13 mouse cellular contexts compared by ENCODE assay signal in the genomic region with DNA sequence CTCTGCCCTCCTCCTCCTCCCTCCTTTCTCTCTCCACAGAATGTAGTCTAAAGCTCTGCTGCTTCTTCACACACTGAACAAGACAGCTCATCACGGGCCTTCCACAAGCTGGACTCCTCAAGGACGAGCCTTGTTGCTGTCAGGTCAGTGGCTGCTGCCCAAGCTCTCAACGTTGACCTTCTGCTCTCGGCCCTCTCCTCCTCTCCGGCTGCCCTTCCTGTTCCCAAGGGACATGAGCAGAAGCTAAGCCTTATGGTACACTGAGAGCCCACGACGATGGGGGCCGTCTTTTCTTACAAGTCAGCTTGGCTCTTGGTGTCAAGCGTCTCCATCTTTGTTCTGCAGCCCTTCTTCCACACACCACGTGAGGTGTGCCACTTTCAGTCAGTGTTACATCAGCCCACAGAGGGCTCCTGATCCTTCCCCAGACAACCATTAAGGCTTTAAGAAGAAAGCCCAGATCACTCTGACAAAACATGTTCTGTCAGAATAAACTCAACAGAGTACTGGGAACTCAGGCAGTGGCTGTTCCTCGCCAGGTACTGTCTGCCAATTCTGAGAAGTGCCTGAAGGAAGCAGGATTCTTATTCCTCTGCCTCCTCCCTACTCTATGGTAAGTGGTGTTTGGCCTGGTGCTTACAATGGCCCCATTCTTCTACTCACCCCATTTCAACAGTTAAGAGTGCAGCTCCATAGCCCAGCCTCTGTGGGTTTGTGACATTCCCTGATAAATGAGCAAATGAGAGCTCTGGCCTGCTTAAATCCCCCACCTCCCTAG. TPM values are rescaled to one million over a fixed set of nuclear protein-coding genes. Genes with fewer than 3 reads are reported as not detected.
DNase-seq lines count a peak whose midpoint lies in the region; ATAC-seq and TF ChIP-seq lines count a peak whose summit lies in the region.
"Had no signal": no experiment of that assay in that cellular context is flagged by ENCODE, and none has a peak within 500 bp of the region (broad histone marks: within the 10 kb centered on the region; RNA-seq: fewer than 3 reads in every experiment).

No protein-coding gene starts in this region.

- H3K36me3 ChIP-seq in heart, adult 2 months (ENCODE audit: control insufficient read depth, insufficient read depth, low read length), result peaks cover 5% of the 10 kb centered on the region
- H3K36me3 ChIP-seq in lung, embryonic 14.5 days (ENCODE audit: insufficient read depth), result no peaks in the 10 kb centered on the region
- peaks cover 0 to 29% of the 10 kb centered on the region in 2 experiments; a peak in 2 of 4 replicates for H3K36me3 ChIP-seq in MEL (ENCODE audit: control insufficient read depth in 1 of 2, insufficient read depth in 2 of 2, low read length in 2 of 2)
- H3K36me3 ChIP-seq: limb, embryonic 10.5 days; midbrain, embryonic 13.5 days had no signal

- DNase-seq in heart, adult 2 months, result no peak
- no peak for DNase-seq in heart, postnatal 14 days
- DNase-seq in lung, embryonic 14.5 days, result peak; percentile 19
- no peak for DNase-seq in lung, adult 18-20 months
- DNase-seq in MEL (ENCODE audit: low read depth, low spot score), result no peak
- peak; percentile 70 for DNase-seq in adrenal gland, postnatal 14 days
- DNase-seq: B cell, adult 2 months; cerebellum, postnatal 10 days; thymus, adult 18-20 months had no signal

- TF ChIP-seq EP300 in heart, adult 2 months (IDR thresholded peaks at IDR 0.05; ENCODE audit: insufficient read depth, low read depth, low read length), result no peak
- no peak for TF ChIP-seq EP300 in MEL (IDR thresholded peaks at IDR 0.05; ENCODE audit: low read depth in 1 of 2, low read length in 2 of 2)

- H3K9me3 ChIP-seq in lung, embryonic 14.5 days (ENCODE audit: low read depth, low read length), result no peaks in the 10 kb centered on the region
- no peaks in the 10 kb centered on the region for H3K9me3 ChIP-seq in MEL (replicated peaks; ENCODE audit: insufficient read depth, low read length)
- H3K9me3 ChIP-seq: limb, embryonic 10.5 days; midbrain, embryonic 13.5 days had no signal

- TF ChIP-seq POLR2A in heart, adult 2 months (IDR thresholded peaks at IDR 0.05; ENCODE audit: insufficient read depth, low read depth, low read length), result no peak
- no peak for TF ChIP-seq POLR2A in MEL (IDR thresholded peaks at IDR 0.05; ENCODE audit: control insufficient read depth in 1 of 2, insufficient read depth in 1 of 2, low read depth in 1 of 2, low read length in 2 of 2, poor library complexity in 1 of 2)

- no peak for ATAC-seq in lung, embryonic 14.5 days (ENCODE audit: insufficient read depth)
- ATAC-seq in megakaryocyte, adult 5-6 weeks (ENCODE audit: poor library complexity, severe bottlenecking), result no peak
- ATAC-seq in megakaryocyte-erythroid progenitor cell, adult 5-6 weeks (replicated peaks; ENCODE audit: low FRiP score, low TSS enrichment, poor library complexity, severe bottlenecking), result no peak
- ATAC-seq: midbrain, embryonic 13.5 days had no signal

- no peak overlapping the region for H3K4me3 ChIP-seq in heart, adult 2 months
- H3K4me3 ChIP-seq in lung, embryonic 14.5 days (ENCODE audit: low read depth, low read length), result no peak overlapping the region
- H3K4me3 ChIP-seq in MEL (ENCODE audit: control insufficient read depth in 1 of 2, insufficient read depth in 1 of 2, low read depth in 2 of 2, low read length in 2 of 2), result no peak overlapping the region
- H3K4me3 ChIP-seq: limb, embryonic 10.5 days; midbrain, embryonic 13.5 days had no signal

- intact Hi-C loops in heart, adult 2 months (cut with DNase I), result no loop called here
- intact Hi-C loops in heart, postnatal 14 days (cut with DNase I), result no loop called here

- 64% methylated on average over 11 of the region's 11 CpGs for WGBS in heart, adult 2 months
- 61% methylated on average over 11 of the region's 11 CpGs for WGBS in lung, embryonic 14.5 days

- TF ChIP-seq RAD21 in MEL (IDR thresholded peaks at IDR 0.05; ENCODE audit: low read depth, low read length), result no peak

- no peaks in the 10 kb centered on the region for H3K79me2 ChIP-seq in heart, adult 2 months (replicated peaks; ENCODE audit: control insufficient read depth, insufficient read depth, low read length)
- H3K79me2 ChIP-seq in MEL (ENCODE audit: control insufficient read depth, insufficient read depth, low read length, poor library complexity), result no peaks in the 10 kb centered on the region

- H3K27me3 ChIP-seq in heart, adult 2 months (ENCODE audit: control insufficient read depth, insufficient read depth, low read length), result no peaks in the 10 kb centered on the region
- H3K27me3 ChIP-seq in lung, embryonic 14.5 days (ENCODE audit: insufficient read depth, low read length), result no peaks in the 10 kb centered on the region
- H3K27me3 ChIP-seq in MEL (ENCODE audit: control insufficient read depth in 1 of 2, insufficient read depth in 2 of 2, low read length in 2 of 2), result no peaks in the 10 kb centered on the region
- H3K27me3 ChIP-seq: midbrain, embryonic 13.5 days had no signal

- no peak for TF ChIP-seq CTCF in heart, adult 2 months (IDR thresholded peaks at IDR 0.05)
- no peak for TF ChIP-seq CTCF in lung, embryonic 14.5 days (IDR thresholded peaks at IDR 0.05; ENCODE audit: low read depth)
- no peak for TF ChIP-seq CTCF in MEL (IDR thresholded peaks at IDR 0.05 in 2 of 3, conservative IDR thresholded peaks at IDR 0.05 in 1 of 3; ENCODE audit: control insufficient read depth in 1 of 3, insufficient read depth in 1 of 3, low read depth in 2 of 3, low read length in 3 of 3, poor library complexity in 1 of 3, severe bottlenecking in 1 of 3)

- H3K9ac ChIP-seq in heart, adult 2 months (ENCODE audit: low read depth, low read length), result no peak overlapping the region
- no peak overlapping the region for H3K9ac ChIP-seq in lung, embryonic 14.5 days
- H3K9ac ChIP-seq in MEL (ENCODE audit: control insufficient read depth, low read depth, low read length, poor library complexity, severe bottlenecking), result no peak overlapping the region
- H3K9ac ChIP-seq: midbrain, embryonic 13.5 days had no signal

- H3K4me1 ChIP-seq in heart, adult 2 months (ENCODE audit: control insufficient read depth, insufficient read depth, low read length), result peaks cover 14% of the 10 kb centered on the region
- peaks cover 9% of the 10 kb centered on the region for H3K4me1 ChIP-seq in lung, embryonic 14.5 days (ENCODE audit: insufficient read depth)
- H3K4me1 ChIP-seq in MEL (ENCODE audit: control insufficient read depth in 1 of 2, insufficient read depth in 2 of 2, low read length in 2 of 2), result peaks cover 12 to 33% of the 10 kb centered on the region in 2 experiments
- H3K4me1 ChIP-seq: midbrain, embryonic 13.5 days had no signal

- no peak overlapping the region for H3K4me2 ChIP-seq in lung, embryonic 14.5 days
- H3K4me2 ChIP-seq: midbrain, embryonic 13.5 days had no signal

- peak overlapping the region; percentile 13 for H3K27ac ChIP-seq in heart, adult 2 months
- peak overlapping the region; percentile 60; the same call in 1 of the 2 replicates for H3K27ac ChIP-seq in lung, embryonic 14.5 days (ENCODE audit: low read depth)
- peak overlapping the region; percentile 73 for H3K27ac ChIP-seq in MEL (ENCODE audit: control insufficient read depth, low read depth, low read length)
- H3K27ac ChIP-seq: limb, embryonic 10.5 days; midbrain, embryonic 13.5 days had no signal

TF ChIP-seq in MEL, 35 proteins besides CTCF, POLR2A, EP300 and RAD21:
- TF ChIP-seq MEF2A (IDR thresholded peaks at IDR 0.05; ENCODE audit: extremely low read depth, insufficient replicate concordance, low read depth, low read length, poor library complexity, severe bottlenecking) (no peak), ZKSCAN1 (IDR thresholded peaks at IDR 0.05; ENCODE audit: low read depth, low read length) (no peak), MAFK (IDR thresholded peaks at IDR 0.05; ENCODE audit: borderline replicate concordance, low read depth, low read length) (no peak), POLR2AphosphoS5 (IDR thresholded peaks at IDR 0.05; ENCODE audit: borderline replicate concordance, low read depth, low read length) (no peak), MYC (IDR thresholded peaks at IDR 0.05; ENCODE audit: low read depth, low read length) (no peak), KAT2A (conservative IDR thresholded peaks at IDR 0.05; ENCODE audit: low read depth, low read length) (no peak), TCF12 (IDR thresholded peaks at IDR 0.05; ENCODE audit: low read depth, low read length) (no peak), SIN3A (IDR thresholded peaks at IDR 0.05; ENCODE audit: low read length) (no peak), NRF1 (IDR thresholded peaks at IDR 0.05; ENCODE audit: insufficient read depth, low read depth, low read length, poor library complexity, severe bottlenecking) (no peak), USF1 (IDR thresholded peaks at IDR 0.05; ENCODE audit: low read depth, low read length) (no peak)
TF ChIP-seq in MEL: peak in this region for 0.

RNA-seq across cellular contexts. Expression of gene Plin2, which starts 15.6 kb away (rescaled TPM):
- total RNA-seq in heart, adult 2 months (2021), result 100 to 1,000 TPM; 115 to 120 TPM
- 89.4 and 117 TPM in 2 replicates for polyA plus RNA-seq in heart, adult 2 months (2012; rRNA removed)
- total RNA-seq in heart, postnatal 14 days (2021), result 100 to 1,000 TPM; 112 to 113 TPM
- 102 and 104 TPM in 2 replicates for polyA plus RNA-seq in lung, embryonic 14.5 days (2014; fragmentation: Nextera tagmentation; extraction: Ambion mirVana)
- 45.9 and 75.9 TPM in 2 replicates for total RNA-seq in MEL (2012; rRNA removed)
- polyA plus RNA-seq in MEL (2012; ENCODE audit: insufficient read depth in 1 of 2, insufficient read length in 2 of 2, low read depth in 1 of 2, low replicate concordance in 2 of 2, missing spikeins in 1 of 2), result 10 to 100 TPM in 1 of 2 experiments, not detected in 1; 92.2 TPM
- 257 and 311 TPM in 2 replicates for total RNA-seq in adrenal gland, postnatal 14 days (2021)
- total RNA-seq in megakaryocyte, adult 5-6 weeks (2015), result 124 and 127 TPM in 2 replicates
- total RNA-seq in megakaryocyte, adult 5-6 weeks (2017), result 187 and 216 TPM in 2 replicates
- 60.3 and 71.1 TPM in 2 replicates for total RNA-seq in megakaryocyte-erythroid progenitor cell, adult 5-6 weeks (2014; fragmentation: Nextera tagmentation)
- 80.0 and 80.6 TPM in 2 replicates for total RNA-seq in megakaryocyte-erythroid progenitor cell, adult 5-6 weeks (2017)

Comparison
In these comparisons a context has a peak if more than half of its experiments do, and no peak if none do; other contexts are left out.
1. DNase-seq: peak in lung, embryonic 14.5 days (single experiment) and adrenal gland, postnatal 14 days (single experiment); none in heart, adult 2 months (0 of 2), heart, postnatal 14 days (0 of 2), lung, adult 18-20 months (0 of 2) and MEL (single experiment).
2. H3K27ac ChIP-seq: peak in every context shown above with its lines; median percentile 73 in MEL; 60 in lung, embryonic 14.5 days; 13 in heart, adult 2 months.